In the genomic region with DNA sequence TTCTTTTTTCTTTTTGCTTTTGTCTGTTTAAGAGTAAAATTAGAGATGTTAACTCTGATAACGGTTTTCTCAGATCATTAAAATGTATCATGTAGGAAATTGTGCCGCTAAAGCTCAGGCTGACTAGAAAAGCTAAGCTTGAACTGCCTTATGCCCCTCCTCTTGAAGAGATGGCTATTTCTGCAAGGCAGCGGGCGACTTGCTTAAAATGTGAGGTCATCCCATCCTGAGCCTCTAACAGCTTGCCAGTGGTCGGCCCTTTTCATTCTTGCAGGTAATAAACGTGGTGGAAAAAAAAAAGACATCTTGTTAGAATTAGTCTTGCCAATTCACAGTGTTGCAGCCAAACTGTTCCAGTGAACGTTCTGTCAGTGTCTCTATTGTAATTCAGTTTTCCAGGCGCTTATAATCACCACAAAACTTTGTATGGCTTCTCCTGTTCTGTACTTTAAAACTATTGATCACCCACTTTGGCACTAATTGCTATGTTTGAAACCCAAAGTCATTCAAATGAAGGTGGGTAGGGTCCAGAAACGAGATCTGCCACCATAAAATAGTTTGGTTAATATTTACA, we compare ENCODE assay signal across 8 mouse cellular contexts. TPM values are rescaled to one million over a fixed set of nuclear protein-coding genes. Genes with fewer than 3 reads are reported as not detected.
A peak's percentile ranks its signal among the peaks of the same experiment; 100 is the strongest.
DNase-seq lines count a peak whose midpoint lies in the region; ATAC-seq and TF ChIP-seq lines count a peak whose summit lies in the region.

No protein-coding gene starts in this region.

- no peak for DNase-seq in heart, postnatal 4 days
- no peak for DNase-seq in left cerebral cortex, postnatal 25 days (ENCODE audit: low spot score in 2 of 2)
- DNase-seq in thymus, postnatal 25 days: no peak

- intact Hi-C loops in left cerebral cortex, postnatal 25 days (cut with DNase I): loop anchor here (5.0 kb wide), 1 partner anchor 322 kb away; no protein-coding TSS in a partner anchor

- peak overlapping the region in 1 of 2 experiments; percentile 93; a peak in 2 of 4 replicates for H3K4me3 ChIP-seq in heart, embryonic 14.5 days (ENCODE audit: control insufficient read depth in 1 of 2, insufficient read depth in 1 of 2, low read depth in 1 of 2, low read length in 2 of 2)
- peak overlapping the region; percentile 40 for H3K4me3 ChIP-seq in bone marrow, adult 2 months (replicated peaks; ENCODE audit: control insufficient read depth, low read depth, low read length)
- H3K4me3 ChIP-seq in hindbrain, embryonic 13.5 days: peak overlapping the region; percentile 95
- H3K4me3 ChIP-seq in midbrain, embryonic 12.5 days: peak overlapping the region; percentile 98

- TF ChIP-seq CTCF in bone marrow, adult 2 months (IDR thresholded peaks at IDR 0.05; ENCODE audit: control insufficient read depth, insufficient read depth, low read length): no peak

- no peaks in the 10 kb centered on the region for H3K36me3 ChIP-seq in heart, embryonic 14.5 days (ENCODE audit: control insufficient read depth, insufficient read depth, low read length)
- H3K36me3 ChIP-seq in hindbrain, embryonic 13.5 days: peaks cover 5% of the 10 kb centered on the region; the same call in 1 of the 2 replicates
- H3K36me3 ChIP-seq in midbrain, embryonic 12.5 days: no peaks in the 10 kb centered on the region

- H3K4me2 ChIP-seq in heart, embryonic 14.5 days (ENCODE audit: low read length): peak overlapping the region; percentile 93
- peak overlapping the region; percentile 91 for H3K4me2 ChIP-seq in hindbrain, embryonic 13.5 days
- peak overlapping the region; percentile 86 for H3K4me2 ChIP-seq in midbrain, embryonic 12.5 days (replicated peaks)

- H3K4me1 ChIP-seq in heart, embryonic 14.5 days (ENCODE audit: control insufficient read depth in 2 of 2, insufficient read depth in 2 of 2, low read length in 2 of 2): peaks cover 23 to 38% of the 10 kb centered on the region in 2 experiments
- no peaks in the 10 kb centered on the region; the same call in none of the 2 replicates for H3K4me1 ChIP-seq in bone marrow, adult 2 months (ENCODE audit: control insufficient read depth, insufficient read depth, low read length)
- H3K4me1 ChIP-seq in hindbrain, embryonic 13.5 days (replicated peaks): peaks cover 55% of the 10 kb centered on the region
- peaks cover 54% of the 10 kb centered on the region for H3K4me1 ChIP-seq in midbrain, embryonic 12.5 days

- no peak for TF ChIP-seq POLR2A in bone marrow, adult 2 months (IDR thresholded peaks at IDR 0.05; ENCODE audit: borderline replicate concordance, control insufficient read depth, low read depth, low read length)

- peak overlapping the region in 1 of 2 experiments; percentile 93; a peak in 1 of 4 replicates for H3K27ac ChIP-seq in heart, embryonic 14.5 days (replicated peaks in 1 of 2; ENCODE audit: control insufficient read depth in 1 of 2, insufficient read depth in 1 of 2, low read depth in 2 of 2, low read length in 2 of 2)
- H3K27ac ChIP-seq in bone marrow, adult 2 months (ENCODE audit: control insufficient read depth, insufficient read depth, low read depth, low read length, poor library complexity): 0 out of 2 replicates have a peak overlapping the region, but pooled peaks have one; percentile 12
- peak overlapping the region; percentile 99 for H3K27ac ChIP-seq in hindbrain, embryonic 13.5 days
- H3K27ac ChIP-seq in midbrain, embryonic 12.5 days (replicated peaks): peak overlapping the region; percentile 97; the same call in 1 of the 2 replicates

- no peaks in the 10 kb centered on the region for H3K27me3 ChIP-seq in heart, embryonic 14.5 days (ENCODE audit: control insufficient read depth, insufficient read depth, low read length)
- H3K27me3 ChIP-seq in hindbrain, embryonic 13.5 days: no peaks in the 10 kb centered on the region
- H3K27me3 ChIP-seq in midbrain, embryonic 12.5 days: peaks cover 19% of the 10 kb centered on the region; the same call in 1 of the 2 replicates

- no peak for ATAC-seq in heart, embryonic 14.5 days (ENCODE audit: insufficient number of reproducible peaks, insufficient read depth, low FRiP score, low read depth)
- no peak for ATAC-seq in hindbrain, embryonic 13.5 days (ENCODE audit: low FRiP score)
- no peak for ATAC-seq in midbrain, embryonic 12.5 days (ENCODE audit: low FRiP score, low read depth)
- no peak for ATAC-seq in monocyte, adult 5-6 weeks (replicated peaks; ENCODE audit: insufficient number of reproducible peaks, low FRiP score, low TSS enrichment, poor library complexity, severe bottlenecking)

- H3K9me3 ChIP-seq in heart, embryonic 14.5 days (ENCODE audit: control insufficient read depth, low read length): no peaks in the 10 kb centered on the region
- H3K9me3 ChIP-seq in hindbrain, embryonic 13.5 days: no peaks in the 10 kb centered on the region
- no peaks in the 10 kb centered on the region for H3K9me3 ChIP-seq in midbrain, embryonic 12.5 days

- 33% methylated on average over 9 of the region's 9 CpGs for WGBS in heart, embryonic 14.5 days
- 56% methylated on average over 9 of the region's 9 CpGs for WGBS in bone marrow, adult 2 months
- 10% methylated on average over 9 of the region's 9 CpGs for WGBS in hindbrain, embryonic 13.5 days
- 14% methylated on average over 9 of the region's 9 CpGs for WGBS in midbrain, embryonic 12.5 days

- H3K9ac ChIP-seq in heart, embryonic 14.5 days (ENCODE audit: low read length): peak overlapping the region; percentile 95
- H3K9ac ChIP-seq in hindbrain, embryonic 13.5 days: peak overlapping the region; percentile 98
- H3K9ac ChIP-seq in midbrain, embryonic 12.5 days (replicated peaks): peak overlapping the region; percentile 96; the same call in 1 of the 2 replicates

RNA-seq across cellular contexts. Expression of a gene that starts 1.9 kb away (rescaled TPM):
- 7.3 and 8.2 TPM in 2 replicates for polyA plus RNA-seq in heart, embryonic 14.5 days (2014; fragmentation: Nextera tagmentation; extraction: Ambion mirVana)
- 10 to 100 TPM; 23.9 to 24.5 TPM for total RNA-seq in heart, postnatal 4 days (2021)
- polyA plus RNA-seq in bone marrow, adult 2 months (2011; ENCODE audit: insufficient read depth, insufficient read length, low replicate concordance, missing spikeins): 36.4 and 57.6 TPM in 2 replicates
- 28.5 and 29.4 TPM in 2 replicates for polyA plus RNA-seq in hindbrain, embryonic 13.5 days (2015; fragmentation: Nextera tagmentation; extraction: Ambion mirVana)
- polyA plus RNA-seq in midbrain, embryonic 12.5 days (2016; fragmentation: Nextera tagmentation; extraction: Ambion mirVana): 17.8 and 18.8 TPM in 2 replicates
- total RNA-seq in left cerebral cortex, postnatal 25 days (2021): 10 to 100 TPM; 10.4 to 14.4 TPM
- 3.0 to 31.8 TPM (median 7.1 TPM) in 3 replicates for total RNA-seq in monocyte, adult 5-6 weeks (2017)
